Mouse (Mus musculus): Measurements from ENCODE around the gene Sox13. TPM values are rescaled to one million over a fixed set of nuclear protein-coding genes. Genes with fewer than 3 reads are reported as not detected.
A peak's percentile ranks its signal among the peaks of the same experiment; 100 is the strongest.

Sox13 gene
- polyA plus RNA-seq, 1 experiment from 2014 or later: 6.0 TPM

DNA sequence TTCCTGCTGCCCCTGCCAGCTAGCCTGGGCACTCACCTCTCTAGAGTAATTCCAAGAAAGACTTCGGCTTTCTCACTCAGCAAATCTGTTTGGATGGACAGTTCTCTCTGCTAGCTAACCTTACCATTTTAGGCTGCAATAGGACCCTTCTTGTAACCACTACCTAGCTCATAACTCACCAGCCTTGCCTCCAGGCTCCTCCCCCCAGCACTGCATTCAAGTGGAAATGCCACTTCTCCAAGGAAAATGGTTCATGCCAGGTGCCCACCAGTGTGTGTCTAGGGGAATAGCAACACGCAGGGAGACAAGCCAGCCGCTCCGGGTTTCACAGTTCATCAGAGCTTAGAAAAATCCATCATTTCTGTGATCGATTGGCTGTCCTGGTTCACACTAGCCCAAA lies 46.6 kb downstream of the Sox13 start:
- DNase-seq (ENCODE audit: low spot score) (no peak), ATAC-seq (ENCODE audit: insufficient number of reproducible peaks, low FRiP score, low TSS enrichment, low read depth) (no peak)
- H3K27ac ChIP-seq (replicated peaks; ENCODE audit: low read depth, low read length): no peak overlapping the region
- WGBS: 94% methylated on average over 5 of the region's 5 CpGs
- H3K4me3 ChIP-seq (ENCODE audit: low read depth, low read length): no peak overlapping the region
- H3K9me3 ChIP-seq (ENCODE audit: control insufficient read depth, low read length): no peaks in the 10 kb centered on the region
- H3K36me3 ChIP-seq (ENCODE audit: control insufficient read depth, insufficient read depth, low read length): no peaks in the 10 kb centered on the region
- no peak overlapping the region for H3K4me2 ChIP-seq (ENCODE audit: low read depth, severe bottlenecking)
- no peaks in the 10 kb centered on the region for H3K27me3 ChIP-seq (ENCODE audit: control insufficient read depth, insufficient read depth, low read length)
- H3K4me1 ChIP-seq (ENCODE audit: control insufficient read depth, insufficient read depth, low read length): no peaks in the 10 kb centered on the region
- H3K9ac ChIP-seq (ENCODE audit: low read length): no peak overlapping the region

- Histone ChIP-seq H3K27ac (replicated peaks; ENCODE audit: low read depth, low read length) (no peak overlapping the region), H3K9ac (ENCODE audit: low read length) (no peak overlapping the region), H3K4me3 (ENCODE audit: low read depth, low read length) (no peak overlapping the region), H3K9me3 (ENCODE audit: control insufficient read depth, low read length) (no peaks in the 10 kb centered on the region), H3K4me2 (ENCODE audit: low read depth, severe bottlenecking) (no peak overlapping the region), H3K36me3 (ENCODE audit: control insufficient read depth, insufficient read depth, low read length) (no peaks in the 10 kb centered on the region), H3K27me3 (ENCODE audit: control insufficient read depth, insufficient read depth, low read length) (no peaks in the 10 kb centered on the region), H3K4me1 (ENCODE audit: control insufficient read depth, insufficient read depth, low read length) (no peaks in the 10 kb centered on the region)
- no peak for ATAC-seq (ENCODE audit: insufficient number of reproducible peaks, low FRiP score, low TSS enrichment, low read depth)
- 65% methylated on average over 10 of the region's 10 CpGs for WGBS
- DNase-seq (ENCODE audit: low spot score): no peak
Measured at GRCm38 (mm10) chr1:133375696-133376346, 48.4 kb downstream of the Sox13 start.

DNA sequence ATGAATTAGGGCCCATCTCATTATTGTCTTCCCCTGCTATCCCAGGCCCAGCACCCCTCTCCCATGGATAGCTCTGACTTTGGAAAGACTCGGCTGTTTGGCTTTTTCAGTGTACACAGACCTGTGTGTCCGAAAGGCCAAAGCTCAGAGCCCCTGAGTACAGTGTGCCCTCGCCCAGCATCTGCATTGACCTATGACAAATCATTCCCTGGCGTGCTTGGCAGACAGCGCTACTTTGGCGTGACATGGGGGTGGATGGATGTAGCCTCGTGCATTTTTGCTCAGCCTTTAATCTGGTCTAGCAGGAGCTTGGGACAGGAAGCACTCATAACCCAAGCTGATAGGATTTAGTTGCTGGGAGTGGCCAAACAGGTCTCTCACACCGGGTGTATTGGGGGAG lies 52.1 kb downstream of the Sox13 start:
- no peak for DNase-seq (ENCODE audit: low spot score)
- peaks cover 11% of the 10 kb centered on the region for H3K4me1 ChIP-seq (ENCODE audit: control insufficient read depth, insufficient read depth, low read length)
- H3K9ac ChIP-seq (ENCODE audit: low read length): no peak overlapping the region
- no peak for ATAC-seq (ENCODE audit: insufficient number of reproducible peaks, low FRiP score, low TSS enrichment, low read depth)
- H3K27ac ChIP-seq (replicated peaks; ENCODE audit: low read depth, low read length): no peak overlapping the region
- H3K27me3 ChIP-seq (ENCODE audit: control insufficient read depth, insufficient read depth, low read length): no peaks in the 10 kb centered on the region
- H3K9me3 ChIP-seq (ENCODE audit: control insufficient read depth, low read length): no peaks in the 10 kb centered on the region
- 68% methylated on average over 8 of the region's 8 CpGs for WGBS
- H3K4me2 ChIP-seq (ENCODE audit: low read depth, severe bottlenecking): no peak overlapping the region
- no peaks in the 10 kb centered on the region for H3K36me3 ChIP-seq (ENCODE audit: control insufficient read depth, insufficient read depth, low read length)
- no peak overlapping the region for H3K4me3 ChIP-seq (ENCODE audit: low read depth, low read length)

- 82% methylated on average over 6 of the region's 6 CpGs for WGBS
- Histone ChIP-seq H3K36me3 (ENCODE audit: control insufficient read depth, insufficient read depth, low read length) (no peaks in the 10 kb centered on the region), H3K27ac (replicated peaks; ENCODE audit: low read depth, low read length) (no peak overlapping the region), H3K4me3 (ENCODE audit: low read depth, low read length) (no peak overlapping the region), H3K4me1 (ENCODE audit: control insufficient read depth, insufficient read depth, low read length) (peaks cover 16% of the 10 kb centered on the region), H3K27me3 (ENCODE audit: control insufficient read depth, insufficient read depth, low read length) (no peaks in the 10 kb centered on the region), H3K4me2 (ENCODE audit: low read depth, severe bottlenecking) (no peak overlapping the region), H3K9ac (ENCODE audit: low read length) (no peak overlapping the region), H3K9me3 (ENCODE audit: control insufficient read depth, low read length) (no peaks in the 10 kb centered on the region)
- ATAC-seq (ENCODE audit: insufficient number of reproducible peaks, low FRiP score, low TSS enrichment, low read depth) (no peak), DNase-seq (ENCODE audit: low spot score) (no peak)
Measured at GRCm38 (mm10) chr1:133371431-133371830, 52.7 kb downstream of the Sox13 start.

DNA sequence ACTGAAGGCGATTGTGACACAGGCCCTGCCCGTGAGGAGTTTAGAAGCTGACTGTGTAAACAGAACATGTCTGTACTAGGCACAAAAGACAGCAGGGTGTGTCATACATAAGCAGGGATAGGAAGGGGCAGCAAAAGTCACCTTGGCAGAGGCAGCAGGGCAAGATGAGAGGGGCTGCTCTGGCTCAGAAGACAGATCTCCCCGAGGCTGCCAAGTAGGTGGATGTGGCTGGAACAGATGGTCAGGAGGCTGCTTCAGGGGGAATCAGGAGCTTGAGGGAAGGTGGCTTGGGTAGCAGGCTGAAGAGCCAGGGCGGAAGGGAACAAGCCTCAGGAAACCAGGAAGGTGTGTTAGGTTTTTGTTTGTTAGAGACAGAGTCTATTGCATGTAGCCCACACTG lies 53.8 kb downstream of the Sox13 start:
- peaks cover 2% of the 10 kb centered on the region; the same call in 1 of the 2 replicates for H3K27me3 ChIP-seq (ENCODE audit: control insufficient read depth, insufficient read depth, low read length)
- H3K4me2 ChIP-seq (ENCODE audit: low read depth, severe bottlenecking): no peak overlapping the region
- WGBS: 75% methylated on average over 4 of the region's 4 CpGs
- H3K4me3 ChIP-seq (ENCODE audit: low read depth, low read length): no peak overlapping the region
- H3K27ac ChIP-seq (replicated peaks; ENCODE audit: low read depth, low read length): no peak overlapping the region
- H3K9me3 ChIP-seq (ENCODE audit: control insufficient read depth, low read length): no peaks in the 10 kb centered on the region
- ATAC-seq (ENCODE audit: insufficient number of reproducible peaks, low FRiP score, low TSS enrichment, low read depth) (no peak), DNase-seq (ENCODE audit: low spot score) (no peak)
- no peak overlapping the region for H3K9ac ChIP-seq (ENCODE audit: low read length)
- peaks cover 16% of the 10 kb centered on the region for H3K4me1 ChIP-seq (ENCODE audit: control insufficient read depth, insufficient read depth, low read length)
- no peaks in the 10 kb centered on the region for H3K36me3 ChIP-seq (ENCODE audit: control insufficient read depth, insufficient read depth, low read length)

GRCm38 (mm10) chr1:133368644-133369043 lies 55.5 kb downstream of the Sox13 start:
- no peak overlapping the region for H3K4me3 ChIP-seq (ENCODE audit: low read depth, low read length)
- peaks cover 16% of the 10 kb centered on the region for H3K27me3 ChIP-seq (ENCODE audit: control insufficient read depth, insufficient read depth, low read length)
- H3K9me3 ChIP-seq (ENCODE audit: control insufficient read depth, low read length): no peaks in the 10 kb centered on the region
- H3K36me3 ChIP-seq (ENCODE audit: control insufficient read depth, insufficient read depth, low read length): no peaks in the 10 kb centered on the region
- DNase-seq (ENCODE audit: low spot score) (no peak), ATAC-seq (ENCODE audit: insufficient number of reproducible peaks, low FRiP score, low TSS enrichment, low read depth) (no peak)
- H3K4me2 ChIP-seq (ENCODE audit: low read depth, severe bottlenecking): no peak overlapping the region
- 50% methylated on average over 10 of the region's 10 CpGs for WGBS
- no peak overlapping the region for H3K9ac ChIP-seq (ENCODE audit: low read length)
- peaks cover 19% of the 10 kb centered on the region for H3K4me1 ChIP-seq (ENCODE audit: control insufficient read depth, insufficient read depth, low read length)
- H3K27ac ChIP-seq (replicated peaks; ENCODE audit: low read depth, low read length): no peak overlapping the region

DNA sequence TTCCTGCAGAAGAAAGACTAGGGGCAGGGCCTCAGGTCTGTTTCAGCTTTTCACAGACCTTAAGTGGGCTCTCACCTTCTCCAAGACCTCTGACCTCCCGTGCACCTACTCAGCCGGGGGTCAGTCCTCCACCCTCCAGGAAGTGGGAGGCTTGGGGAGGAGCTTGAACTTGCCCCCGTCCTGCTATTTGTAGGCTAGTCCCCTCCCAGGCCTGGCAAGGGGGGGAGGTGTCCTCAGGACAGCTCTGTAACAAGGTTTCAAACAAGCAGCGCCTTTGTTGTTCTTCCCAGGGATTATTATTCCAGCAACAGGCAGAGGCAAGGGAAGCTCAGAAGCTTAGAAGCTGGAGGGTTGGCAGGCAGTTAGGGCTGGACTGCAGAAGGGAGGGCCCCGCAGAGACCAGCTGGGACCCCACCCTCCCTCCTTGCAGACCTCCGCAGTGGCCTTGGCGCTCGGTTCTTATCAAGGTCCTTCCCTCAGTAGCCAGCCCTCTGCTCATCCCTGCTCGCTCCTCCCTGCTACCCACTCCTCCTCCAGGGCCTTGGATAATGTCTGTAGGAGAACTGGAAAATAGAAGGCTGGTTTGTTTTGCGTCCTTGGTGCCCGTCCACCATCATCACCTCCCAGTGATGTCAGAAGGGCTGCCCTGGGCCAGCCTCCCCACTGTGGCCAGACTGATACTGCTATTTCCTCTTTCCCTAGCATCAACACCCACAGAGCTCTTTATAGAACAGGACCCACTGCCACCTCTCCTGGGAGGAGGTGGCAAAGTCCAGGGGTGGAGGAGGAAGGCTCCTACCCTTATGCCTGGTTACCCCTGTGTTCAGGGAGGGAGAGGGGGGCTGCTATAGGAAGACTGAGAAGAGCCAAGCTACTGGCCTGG lies 56.3 kb downstream of the Sox13 start:
- Histone ChIP-seq H3K4me2 (ENCODE audit: low read depth, severe bottlenecking) (peak overlapping the region; percentile 10; the same call in 1 of the 2 replicates), H3K27ac (replicated peaks; ENCODE audit: low read depth, low read length) (no peak overlapping the region), H3K4me3 (ENCODE audit: low read depth, low read length) (no peak overlapping the region), H3K9me3 (ENCODE audit: control insufficient read depth, low read length) (no peaks in the 10 kb centered on the region), H3K36me3 (ENCODE audit: control insufficient read depth, insufficient read depth, low read length) (no peaks in the 10 kb centered on the region), H3K9ac (ENCODE audit: low read length) (0 out of 2 replicates have a peak overlapping the region, but pooled peaks have one; percentile 27), H3K4me1 (ENCODE audit: control insufficient read depth, insufficient read depth, low read length) (peaks cover 19% of the 10 kb centered on the region), H3K27me3 (ENCODE audit: control insufficient read depth, insufficient read depth, low read length) (peaks cover 16% of the 10 kb centered on the region)
- ATAC-seq (ENCODE audit: insufficient number of reproducible peaks, low FRiP score, low TSS enrichment, low read depth) (no peak), DNase-seq (ENCODE audit: low spot score) (peak; percentile 39)
- 5% methylated on average over 11 of the region's 11 CpGs for WGBS

GRCm38 (mm10) chr1:133366951-133367605 lies 57.1 kb downstream of the Sox13 start:
- H3K27me3 ChIP-seq (ENCODE audit: control insufficient read depth, insufficient read depth, low read length): peaks cover 16% of the 10 kb centered on the region
- WGBS: 23% methylated on average over 10 of the region's 10 CpGs
- H3K4me2 ChIP-seq (ENCODE audit: low read depth, severe bottlenecking): no peak overlapping the region
- ATAC-seq (ENCODE audit: insufficient number of reproducible peaks, low FRiP score, low TSS enrichment, low read depth) (no peak), DNase-seq (ENCODE audit: low spot score) (no peak)
- no peak overlapping the region for H3K27ac ChIP-seq (replicated peaks; ENCODE audit: low read depth, low read length)
- H3K4me1 ChIP-seq (ENCODE audit: control insufficient read depth, insufficient read depth, low read length): peaks cover 19% of the 10 kb centered on the region
- no peaks in the 10 kb centered on the region for H3K36me3 ChIP-seq (ENCODE audit: control insufficient read depth, insufficient read depth, low read length)
- H3K9ac ChIP-seq (ENCODE audit: low read length): no peak overlapping the region
- H3K9me3 ChIP-seq (ENCODE audit: control insufficient read depth, low read length): no peaks in the 10 kb centered on the region
- no peak overlapping the region for H3K4me3 ChIP-seq (ENCODE audit: low read depth, low read length)

Measured in limb, embryonic 11.5 days (tissue).